Mouse (Mus musculus) CH12.LX (cell line): ENCODE measurements around the gene Slc27a1. TPM values are rescaled to one million over a fixed set of nuclear protein-coding genes. Genes with fewer than 3 reads are reported as not detected.

Source experiments
- DNase-seq: peaks from one replicate; pipeline ENCODE4 v3.0.0-alpha.2; 2013; ENCODE audit errors: extremely low read depth
- H3K27ac ChIP-seq: 2 replicates; pipeline ENCODE4 v1.5.1; 2012; ENCODE audit warnings: low read depth, mild to moderate bottlenecking, control low read depth, moderate library complexity; ENCODE audit not compliant: insufficient read depth
- H3K27me3 ChIP-seq: replicated peaks from 2 replicates; pipeline ENCODE3; 2012; ENCODE audit warnings: inconsistent platforms
- H3K36me3 ChIP-seq, 2 experiments: replicated peaks in 1 of 2; 2 replicates each; pipeline versions ENCODE3 to v1.6.1; 2012; ENCODE audit warnings: inconsistent platforms in 1 of 2, low read length in 1 of 2, mild to moderate bottlenecking in 1 of 2, mixed read lengths in 1 of 2, moderate library complexity in 1 of 2; ENCODE audit not compliant: control insufficient read depth in 1 of 2, insufficient read depth in 1 of 2
- H3K4me1 ChIP-seq, 2 experiments: 2 replicates each; pipeline ENCODE4 v1.6.1; 2012; ENCODE audit warnings: inconsistent platforms in 1 of 2, moderate library complexity in 1 of 2; ENCODE audit not compliant: insufficient read depth in 2 of 2, control insufficient read depth in 1 of 2
- H3K4me2 ChIP-seq: 2 replicates; pipeline ENCODE4 v1.6.1; 2012; ENCODE audit warnings: low read depth, mild to moderate bottlenecking, control low read depth; ENCODE audit not compliant: poor library complexity, insufficient read depth, severe bottlenecking
- H3K4me3 ChIP-seq, 3 experiments: fragments of 150-350 bp in 1 of 3; sonication (generic) in 1 of 3; replicated peaks in 1 of 3; 2 replicates each; pipeline versions ENCODE3 to v1.5.1; 2011 to 2012; ENCODE audit warnings: low read depth in 2 of 3, low read length in 2 of 3, mild to moderate bottlenecking in 2 of 3, moderate library complexity in 2 of 3, control low read depth in 1 of 3, improper control_type of control experiment in 1 of 3, inconsistent platforms in 1 of 3, mixed read lengths in 1 of 3; ENCODE audit not compliant: poor library complexity in 1 of 3
- H3K79me2 ChIP-seq: replicated peaks from 2 replicates; pipeline ENCODE4 v1.6.1; 2012; ENCODE audit warnings: mild to moderate bottlenecking, moderate library complexity; ENCODE audit not compliant: control insufficient read depth, poor library complexity, insufficient read depth, severe bottlenecking; ENCODE audit errors: extremely low read depth
- H3K9ac ChIP-seq: 2 replicates; pipeline ENCODE4 v1.6.1; 2012; ENCODE audit warnings: low read depth, mild to moderate bottlenecking, control low read depth, moderate library complexity; ENCODE audit not compliant: insufficient read depth
- H3K9me3 ChIP-seq: replicated peaks from 2 replicates; pipeline ENCODE3; 2012; ENCODE audit warnings: low read length, inconsistent platforms, mixed read lengths
- ELF1 ChIP-seq: IDR thresholded peaks from 2 replicates; pipeline ENCODE4 v1.6.1; 2014; ENCODE audit warnings: low read depth, mild to moderate bottlenecking, inconsistent platforms, low read length, improper control_type of control experiment
- ETS1 ChIP-seq: conservative IDR thresholded peaks from 2 replicates; pipeline ENCODE4 v1.6.1; 2012; ENCODE audit warnings: low read depth, mild to moderate bottlenecking, inconsistent platforms, low read length, improper control_type of control experiment, moderate library complexity
- GABPA ChIP-seq: IDR thresholded peaks from 2 replicates; pipeline ENCODE4 v1.6.1; 2012; ENCODE audit warnings: low read depth, low read length, improper control_type of control experiment, inconsistent platforms; ENCODE audit not compliant: insufficient replicate concordance
- HCFC1 ChIP-seq: IDR thresholded peaks from 2 replicates; pipeline ENCODE4 v1.6.1; 2012; ENCODE audit warnings: low read depth, mild to moderate bottlenecking, inconsistent platforms, low read length, improper control_type of control experiment
- IRF4 ChIP-seq: IDR thresholded peaks from 2 replicates; pipeline ENCODE4 v1.6.1; 2014; ENCODE audit warnings: low read depth, mild to moderate bottlenecking, inconsistent platforms, low read length, improper control_type of control experiment
- KAT2A ChIP-seq: IDR thresholded peaks from 2 replicates; pipeline ENCODE4 v1.6.1; 2012; ENCODE audit warnings: low read length, improper control_type of control experiment, inconsistent platforms; ENCODE audit not compliant: insufficient replicate concordance
- MYC ChIP-seq: IDR thresholded peaks from 2 replicates; pipeline ENCODE4 v1.6.1; 2011; ENCODE audit warnings: low read depth, mild to moderate bottlenecking, improper control_type of control experiment, low read length
- NELFE ChIP-seq: IDR thresholded peaks from 2 replicates; pipeline ENCODE4 v1.6.1; 2011; ENCODE audit warnings: low read depth, low read length, improper control_type of control experiment
- POLR2A ChIP-seq: IDR thresholded peaks from 2 replicates; pipeline ENCODE4 v1.6.1; 2011; ENCODE audit warnings: low read depth, mild to moderate bottlenecking, improper control_type of control experiment, low read length
- POLR2AphosphoS2 ChIP-seq: IDR thresholded peaks from 2 replicates; pipeline ENCODE4 v1.6.1; 2011; ENCODE audit warnings: low read depth, low read length, improper control_type of control experiment
- RAD21 ChIP-seq: IDR thresholded peaks from 2 replicates; pipeline ENCODE4 v1.6.1; 2011; ENCODE audit warnings: low read depth, mild to moderate bottlenecking, low read length, improper control_type of control experiment, moderate library complexity
- SIN3A ChIP-seq: IDR thresholded peaks from 2 replicates; pipeline ENCODE4 v1.6.1; 2012; ENCODE audit warnings: low read length, improper control_type of control experiment, inconsistent platforms
- TBP ChIP-seq: conservative IDR thresholded peaks from 2 replicates; pipeline ENCODE4 v1.6.1; 2011; ENCODE audit warnings: low read depth, low read length, improper control_type of control experiment
- TCF12 ChIP-seq: IDR thresholded peaks from 2 replicates; pipeline ENCODE4 v1.6.1; 2014; ENCODE audit warnings: low read depth, mild to moderate bottlenecking, inconsistent platforms, low read length, improper control_type of control experiment
- UBTF ChIP-seq: IDR thresholded peaks from 2 replicates; pipeline ENCODE4 v1.6.1; 2012; ENCODE audit warnings: low read depth, mild to moderate bottlenecking, inconsistent platforms, low read length, improper control_type of control experiment, moderate library complexity
- USF1 ChIP-seq: IDR thresholded peaks from 2 replicates; pipeline ENCODE4 v1.6.1; 2014; ENCODE audit warnings: low read depth, mild to moderate bottlenecking, inconsistent platforms, low read length, improper control_type of control experiment
- USF2 ChIP-seq: conservative IDR thresholded peaks from 2 replicates; pipeline ENCODE4 v1.6.1; 2011; ENCODE audit warnings: low read depth, low read length, improper control_type of control experiment
- dilution Hi-C: fragments of 300-500 bp; cut with MboI; formaldehyde crosslinking; loops from 2 replicates; pipeline ENCODE4 v1.14.3; 2020; ENCODE audit warnings: low sequenced_read_pairs; ENCODE audit not compliant: extremely low pct_unique_long_range_greater_than_20kb, extremely low pct_ligation_motif_present
- in situ Hi-C: fragments of 300-500 bp; cut with MboI; formaldehyde crosslinking; loops from 3 replicates; pipeline ENCODE4 v1.14.3; 2019; ENCODE audit warnings: low sequenced_read_pairs, low pct_ligation_motif_present, low pct_unique_long_range_greater_than_20kb, mixed read lengths
- polyA plus RNA-seq: library from polyadenylated mRNA; unstranded; fragments of >175 nt; gene quantifications from 2 replicates; pipeline ENCODE4 v1.2.1, GENCODE M21; 2012; ENCODE audit warnings: low read depth; ENCODE audit not compliant: insufficient read length
- total RNA-seq, 2 experiments: library from RNA; depleted of rRNA; stranded (reverse); fragments of 300-350 nt in 1 of 2; fragments of >200 nt in 1 of 2; gene quantifications; 2 replicates each; pipeline ENCODE4 v1.2.3; 2012 to 2014

Slc27a1 gene
- total and polyA plus RNA-seq, 3 experiments: 1.8 to 4.0 (median 2.4) TPM

DNA sequence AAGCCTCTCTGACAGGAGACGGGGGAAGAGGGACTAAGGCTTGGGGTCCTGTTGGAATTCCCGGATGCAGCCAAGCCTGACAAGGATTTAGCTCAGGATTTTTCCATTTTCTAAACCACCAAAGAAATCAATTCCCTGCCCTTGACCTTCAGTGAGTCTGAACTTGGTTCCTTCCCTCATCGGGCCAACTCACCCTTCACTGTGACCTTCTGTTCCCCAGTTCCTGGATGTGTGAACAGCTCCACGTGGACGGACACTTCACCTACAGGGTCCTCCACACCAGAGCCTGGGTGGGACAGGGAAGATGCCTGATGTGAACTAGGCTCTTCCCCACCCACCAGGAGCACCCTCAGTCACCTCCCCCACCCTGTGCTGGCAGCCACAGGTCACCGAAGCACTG, 62.1 kb downstream of the Slc27a1 start:
- H3K27me3 ChIP-seq: no peaks in the 10 kb centered on the region

DNA sequence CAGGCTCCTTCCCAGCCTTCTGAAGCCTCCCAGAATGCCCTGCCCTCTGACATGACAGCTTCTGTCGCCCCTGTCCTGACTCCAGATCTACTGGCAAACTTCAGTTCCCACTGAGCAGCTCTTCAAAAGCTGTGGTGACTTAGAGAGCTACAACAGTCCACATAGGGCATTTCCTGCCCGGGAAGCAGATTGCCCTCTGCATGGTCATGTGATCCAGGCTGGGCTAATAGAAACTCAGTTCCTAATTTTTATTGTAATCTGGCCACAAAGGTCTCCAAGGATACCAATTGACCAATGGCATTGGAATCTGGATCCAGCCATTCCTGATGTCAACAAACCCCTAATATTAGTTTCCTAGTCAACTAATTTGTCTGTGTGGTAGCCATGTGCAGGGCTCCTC, 63.2 kb downstream of the Slc27a1 start:
- 0 out of 2 replicates have a peak, but pooled peaks have one; percentile 14 for TF ChIP-seq USF1
- no peak for TF ChIP-seq POLR2AphosphoS2
- Histone ChIP-seq H3K9me3 (peaks cover 13% of the 10 kb centered on the region), H3K79me2 (no peaks in the 10 kb centered on the region), H3K4me3 (no peak overlapping the region), H3K36me3 (peaks cover 6 to 23% of the 10 kb centered on the region in 2 experiments), H3K27me3 (no peaks in the 10 kb centered on the region), H3K9ac (no peak overlapping the region), H3K27ac (no peak overlapping the region), H3K4me2 (no peak overlapping the region), H3K4me1 (peaks cover 29 to 82% of the 10 kb centered on the region in 2 experiments)
- in situ Hi-C loops: loop anchor here (5.0 kb wide), 1 partner anchor 70 kb away; no protein-coding TSS in a partner anchor
- dilution Hi-C loops: no loop called here
- no peak for DNase-seq

More for the DNA sequence above, 62.1 kb downstream of the Slc27a1 start:
- Histone ChIP-seq H3K27ac (no peak overlapping the region), H3K79me2 (no peaks in the 10 kb centered on the region), H3K4me3 (no peak overlapping the region), H3K36me3 (peaks cover 6 to 30% of the 10 kb centered on the region in 2 experiments), H3K9ac (no peak overlapping the region), H3K4me2 (no peak overlapping the region), H3K4me1 (peaks cover 32 to 82% of the 10 kb centered on the region in 2 experiments), H3K9me3 (peaks cover 13% of the 10 kb centered on the region)
- no peak for DNase-seq
- in situ Hi-C loops (loop anchor here (5.0 kb wide), 1 partner anchor 68 kb away; no protein-coding TSS in a partner anchor), dilution Hi-C loops (no loop called here)
- TF ChIP-seq NELFE (no peak), RAD21 (no peak), UBTF (no peak), SIN3A (no peak), TBP (no peak), GABPA (no peak), HCFC1 (no peak), TCF12 (no peak), USF2 (no peak), ELF1 (no peak), POLR2AphosphoS2 (no peak), IRF4 (no peak), POLR2A (no peak), MYC (no peak), ETS1 (no peak), KAT2A (no peak)
